Mouse (Mus musculus) small intestine, adult 2 months (tissue): ENCODE data around the gene Zic5.

ENCODE experiments used
- CTCF ChIP-seq: fragments of 200-500 bp; IDR thresholded peaks from 2 replicates; pipeline ENCODE4 v1.5.1; 2012; ENCODE audit warnings: low read depth, mild to moderate bottlenecking, control low read depth, inconsistent platforms, low read length, moderate library complexity, mixed read lengths; ENCODE audit not compliant: insufficient replicate concordance, insufficient read length; ENCODE audit errors: extremely low read depth
- POLR2A ChIP-seq: fragments of 200-500 bp; IDR thresholded peaks from 2 replicates; pipeline ENCODE4 v1.6.1; 2012; ENCODE audit warnings: low read depth, mild to moderate bottlenecking, control low read depth, inconsistent platforms, low read length, moderate library complexity

DNA sequence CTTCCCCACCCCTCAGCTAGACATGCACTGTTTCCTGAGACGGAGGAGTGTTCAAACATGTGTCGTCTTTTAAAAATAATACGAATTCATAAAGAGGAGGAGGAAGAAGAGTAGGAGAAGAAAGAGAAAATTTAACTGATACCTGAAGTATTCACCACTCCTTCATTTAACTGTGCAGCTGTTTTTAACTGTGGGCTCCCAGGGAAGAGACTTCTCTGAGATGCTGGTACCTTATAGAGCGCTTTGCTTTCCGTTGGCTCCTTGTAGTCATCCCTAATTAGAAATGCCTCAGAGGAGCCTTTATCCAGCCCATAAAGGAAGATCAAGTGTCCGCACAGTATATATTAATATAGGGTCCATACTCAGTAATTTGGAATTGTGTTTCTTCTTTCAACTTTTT, 26.0 kb upstream of the Zic5 start:
- no peak for TF ChIP-seq CTCF
- TF ChIP-seq POLR2A = no peak
